Mouse (Mus musculus) embryo, embryonic 11.5 days (tissue): ENCODE data around the gene Trem1.

Experiments
- DNase-seq: peaks from one replicate; pipeline ENCODE4 v3.0.0-alpha.2; 2012; ENCODE audit warnings: low read depth, low spot score

Gene Trem1

DNA sequence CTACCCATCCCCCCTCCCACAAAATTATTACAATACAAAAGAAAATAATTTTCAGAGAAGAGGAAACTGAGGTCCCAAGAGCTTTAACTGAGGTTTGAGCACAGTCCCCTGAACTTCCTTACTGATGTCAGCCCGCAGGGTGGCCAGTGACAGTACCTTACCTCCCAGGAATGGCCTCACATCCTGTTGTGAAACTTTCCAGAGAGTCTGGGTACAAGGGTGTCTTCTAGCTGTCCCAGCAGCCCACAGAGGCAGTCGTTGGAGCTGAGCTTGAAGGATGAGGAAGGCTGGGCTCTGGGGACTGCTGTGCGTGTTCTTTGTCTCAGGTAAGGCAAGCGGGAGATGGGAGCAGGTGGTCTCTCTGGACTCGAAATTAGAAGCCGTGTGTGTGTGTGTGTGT, at the start of gene Trem1:
Gene Trem1 (plus strand): TSS at position 251 of the 400 bp plus-strand sequence.
- no peak for DNase-seq

DNA sequence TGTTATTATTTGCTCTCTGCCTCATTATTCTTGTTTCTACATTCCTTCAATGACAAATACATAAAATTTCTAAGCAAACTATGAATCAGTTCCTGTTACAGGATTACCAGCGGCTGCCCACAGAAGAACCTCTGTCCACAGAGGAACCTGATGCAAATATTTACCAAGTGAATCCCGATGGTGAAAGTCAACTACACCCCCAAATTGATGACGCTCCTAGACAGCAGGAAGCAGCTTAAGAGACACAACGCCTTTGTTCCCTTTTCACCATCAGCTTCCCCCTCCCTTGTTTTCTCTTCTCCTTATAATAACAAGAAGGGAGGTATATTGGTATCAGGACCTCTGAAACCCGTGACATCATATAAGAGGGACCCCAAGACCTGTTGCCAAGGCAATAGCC, 47.3 kb upstream of the Trem1 start:
- DNase-seq: no peak

DNA sequence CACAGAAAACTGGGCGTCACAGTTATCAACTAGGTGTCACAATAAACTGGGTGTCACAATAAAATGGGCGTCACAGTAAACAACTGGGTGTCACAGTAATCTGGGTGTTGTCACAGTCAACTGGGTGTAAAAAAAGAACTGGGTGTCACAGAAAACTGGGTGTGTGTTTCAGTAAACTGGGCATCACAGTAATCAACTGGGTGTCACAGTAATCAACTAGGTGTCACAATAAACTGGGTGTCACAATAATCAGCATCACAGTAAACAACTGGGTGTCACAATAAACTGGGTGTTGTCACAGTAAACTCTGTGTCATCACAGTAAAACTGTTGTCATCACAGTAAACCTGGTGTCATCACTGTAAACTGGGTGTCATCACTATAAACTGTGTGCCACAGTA, 40.2 kb upstream of the Trem1 start:
- no peak for DNase-seq

- DNase-seq: no peak
These were observed 29.5 kb upstream of the Trem1 start for GRCm38 (mm10) chr17:48203086-48203485.

DNA sequence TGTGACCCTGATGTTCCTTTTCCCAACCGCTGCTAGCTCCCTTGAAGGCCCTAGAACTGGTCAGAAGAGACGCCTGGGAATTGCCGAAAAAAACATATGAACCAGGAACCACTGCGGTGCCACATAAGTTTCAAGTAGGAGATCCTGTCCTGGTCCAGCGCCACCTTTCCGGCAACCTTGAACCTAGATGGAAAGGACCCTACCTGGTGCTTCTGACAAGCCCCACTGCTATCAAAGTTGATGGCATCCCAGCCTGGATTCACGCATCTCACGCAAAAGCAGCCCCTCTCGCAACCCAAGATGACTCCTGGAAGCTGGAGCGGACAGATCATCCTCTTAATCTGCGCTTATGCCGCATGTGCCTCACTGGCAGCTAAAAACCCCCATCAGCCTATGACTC, 20.0 kb upstream of the Trem1 start:
- DNase-seq: no peak

DNA sequence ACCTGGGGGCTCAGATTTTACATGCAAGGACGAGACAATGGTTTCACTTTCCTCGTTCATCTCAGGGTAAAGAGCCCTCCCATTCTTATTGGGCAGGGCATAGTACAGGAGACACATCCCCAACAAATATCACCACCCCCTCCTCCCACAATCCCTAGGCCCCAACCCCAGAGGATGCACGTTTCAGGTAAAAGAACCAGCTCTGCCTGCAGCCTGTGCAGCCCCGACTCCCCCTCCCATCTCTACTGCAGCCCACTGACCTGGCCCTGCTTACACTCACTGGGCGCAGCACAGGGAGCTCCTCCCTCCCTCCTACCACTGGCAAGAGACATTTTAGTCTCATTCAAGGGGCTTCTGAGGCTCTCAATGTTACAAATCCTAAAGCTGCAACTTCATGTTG, 19.1 kb upstream of the Trem1 start:
- DNase-seq: no peak

DNA sequence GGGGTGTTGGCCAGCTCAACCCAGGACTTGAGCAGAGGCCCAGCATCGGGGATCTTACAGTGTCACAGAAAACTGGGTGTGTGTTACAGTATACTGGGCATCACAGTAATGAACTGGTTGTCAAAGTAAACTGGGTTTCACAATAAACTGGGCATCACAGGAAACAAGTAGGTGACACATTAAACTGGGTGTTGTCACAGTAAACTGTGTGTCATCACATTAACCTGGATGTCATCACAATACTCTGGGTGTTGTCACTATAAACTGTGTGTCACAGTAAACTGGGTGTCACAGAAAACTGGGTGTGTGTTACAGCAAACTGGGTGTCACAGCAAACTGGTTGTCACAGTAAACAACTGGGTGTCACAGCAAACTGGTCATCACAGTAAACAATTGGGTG, 17.1 kb upstream of the Trem1 start:
- DNase-seq: no peak

DNA sequence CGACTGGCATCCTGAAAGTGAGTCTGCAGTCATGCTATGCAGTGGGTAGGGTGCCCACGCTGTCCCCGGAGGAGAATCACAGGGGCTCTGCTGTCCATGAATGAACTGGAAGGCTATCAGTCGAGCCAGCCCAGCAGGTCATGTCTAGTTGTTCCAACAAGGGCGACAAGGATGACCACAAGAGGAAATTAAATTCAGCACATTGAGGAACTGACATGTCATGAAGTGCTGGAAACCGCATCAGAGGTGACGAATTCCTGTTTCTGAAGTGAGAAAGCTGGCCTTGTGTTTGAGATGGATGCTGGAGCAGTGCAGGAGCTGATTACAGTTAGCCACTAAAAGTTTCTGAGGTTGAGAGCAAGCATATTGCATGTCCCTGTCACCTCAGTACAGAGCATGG, 1.9 kb upstream of the Trem1 start:
- no peak for DNase-seq

GRCm38 (mm10) chr17:48233789-48234188, 1.2 kb downstream of the Trem1 start:
- DNase-seq: no peak

GRCm38 (mm10) chr17:48234550-48234949, 2.0 kb downstream of the Trem1 start:
- no peak for DNase-seq

- DNase-seq: peak; percentile 20
These were observed 3.3 kb downstream of the Trem1 start for GRCm38 (mm10) chr17:48235773-48236370.

- no peak for DNase-seq
These were observed 5.1 kb downstream of the Trem1 start for GRCm38 (mm10) chr17:48237621-48238020.

GRCm38 (mm10) chr17:48247221-48247928, 14.8 kb downstream of the Trem1 start, which contains the start of gene Trem3:
Gene Trem3, plus strand, starts transcription at chr17:48247777.
- DNase-seq: no peak

GRCm38 (mm10) chr17:48249039-48249438, 16.5 kb downstream of the Trem1 start:
- DNase-seq: no peak

GRCm38 (mm10) chr17:48249501-48249900, 16.9 kb downstream of the Trem1 start:
- no peak for DNase-seq

- DNase-seq: no peak
These were observed 18.1 kb downstream of the Trem1 start for GRCm38 (mm10) chr17:48250631-48251030.

DNA sequence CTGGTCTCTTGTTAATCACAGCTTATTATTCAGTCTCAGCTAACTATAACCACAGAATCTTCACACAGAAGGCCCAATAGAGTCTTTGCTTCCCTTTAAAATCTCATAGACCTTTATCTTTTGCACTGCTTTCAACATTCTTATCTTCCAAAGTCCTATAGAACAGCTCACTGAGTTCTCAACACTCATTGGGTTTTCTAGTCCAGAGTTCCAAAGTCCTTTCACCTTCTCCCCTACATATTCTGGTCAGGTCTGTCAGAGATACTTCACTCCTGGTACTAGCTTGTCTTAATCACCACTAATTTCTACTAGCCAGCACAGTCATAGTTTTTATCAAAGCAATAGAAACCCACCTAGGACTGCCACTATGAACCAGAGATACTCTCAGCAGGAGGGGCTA, 24.0 kb downstream of the Trem1 start:
- DNase-seq: no peak

- DNase-seq: no peak
These were observed 29.3 kb downstream of the Trem1 start for GRCm38 (mm10) chr17:48261868-48262267.

GRCm38 (mm10) chr17:48263741-48264362, 31.3 kb downstream of the Trem1 start, which contains the start of gene Treml4:
Gene Treml4, plus strand, starts transcription at chr17:48264295.
- no peak for DNase-seq

DNA sequence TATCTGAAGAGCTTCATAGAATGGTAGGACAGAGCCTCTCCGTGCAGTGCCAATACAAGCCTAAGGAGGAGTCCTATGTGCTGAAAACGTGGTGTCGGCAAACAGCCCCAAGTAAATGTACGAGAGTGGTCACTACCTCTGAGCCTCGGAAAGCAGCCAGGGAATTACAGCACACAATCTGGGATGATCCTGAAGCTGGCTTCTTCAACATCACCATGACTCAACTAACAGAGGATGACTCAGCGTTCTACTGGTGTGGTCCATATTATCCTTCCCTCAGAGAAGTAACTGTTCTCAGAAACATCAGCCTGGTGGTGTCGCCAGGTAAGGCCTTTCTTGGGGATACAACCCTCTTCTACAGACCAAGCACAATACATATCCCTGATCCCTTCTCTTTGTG, 32.1 kb downstream of the Trem1 start:
- DNase-seq: no peak

- DNase-seq: no peak
These were observed 33.6 kb downstream of the Trem1 start for GRCm38 (mm10) chr17:48266138-48266537.

DNA sequence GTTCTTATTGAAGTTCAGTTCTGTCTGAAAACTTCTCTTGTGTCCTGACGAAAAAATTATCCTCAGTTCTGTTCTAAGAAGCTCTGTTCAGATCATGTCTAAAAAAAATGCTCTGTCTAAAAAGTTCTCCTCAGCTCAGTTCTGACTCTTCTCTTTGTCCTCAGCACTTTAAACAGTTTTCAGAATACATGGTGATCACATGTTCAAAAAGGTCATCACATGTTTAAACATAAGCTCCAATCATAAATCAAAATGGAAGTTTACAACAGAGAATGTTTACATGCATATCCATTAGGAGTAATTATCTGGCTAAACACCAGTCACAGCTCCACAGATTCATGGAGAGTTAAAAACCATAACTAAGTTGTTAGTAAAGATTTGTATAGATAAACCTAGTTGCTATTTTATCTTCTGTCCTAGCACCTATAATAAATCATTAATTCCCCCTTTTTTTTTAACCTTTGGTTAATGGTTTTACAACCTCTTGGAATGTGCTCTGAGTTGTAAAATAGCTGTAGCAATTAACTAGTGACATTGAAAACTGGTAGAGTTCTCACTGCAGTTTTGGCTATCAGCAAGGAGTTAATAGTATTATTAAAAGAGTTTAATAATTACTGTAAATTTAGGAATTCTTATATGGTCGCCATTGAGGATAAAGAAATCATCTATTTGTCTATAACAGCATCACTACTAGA, 34.2 kb downstream of the Trem1 start:
- no peak for DNase-seq
